Mouse (Mus musculus): Measurements from ENCODE around the gene Pde4d. TPM values are rescaled to one million over a fixed set of nuclear protein-coding genes. Genes with fewer than 3 reads are reported as not detected.

Pde4d gene
- total RNA-seq, 2 experiments from 2014 or later, result 26.1 to 30.2 TPM

- no peak for DNase-seq (ENCODE audit: low spot score in 2 of 2)
Measured at GRCm38 (mm10) chr13:108596938-108597337, 147.2 kb downstream of the Pde4d start.

DNA sequence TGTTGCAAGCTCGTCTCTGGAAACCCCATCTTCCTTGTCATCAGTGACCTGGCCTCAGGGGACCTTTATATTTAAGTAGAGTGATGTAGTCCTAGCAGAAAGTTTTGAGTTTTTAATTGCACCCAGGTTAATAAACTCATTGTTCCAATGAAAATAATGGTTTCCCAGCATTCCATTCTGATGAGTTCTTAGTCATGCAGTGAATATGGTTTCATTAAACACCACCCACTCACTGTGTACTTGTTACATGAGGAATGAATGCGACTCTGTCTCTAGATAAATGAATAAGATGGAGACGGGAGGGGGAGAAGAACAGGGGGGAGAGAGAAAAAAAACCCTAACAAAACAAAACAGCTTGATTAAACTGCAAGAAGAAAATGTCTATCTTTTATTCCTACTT is 148.9 kb downstream of the Pde4d start:
- DNase-seq (ENCODE audit: low spot score in 2 of 2), result no peak

DNA sequence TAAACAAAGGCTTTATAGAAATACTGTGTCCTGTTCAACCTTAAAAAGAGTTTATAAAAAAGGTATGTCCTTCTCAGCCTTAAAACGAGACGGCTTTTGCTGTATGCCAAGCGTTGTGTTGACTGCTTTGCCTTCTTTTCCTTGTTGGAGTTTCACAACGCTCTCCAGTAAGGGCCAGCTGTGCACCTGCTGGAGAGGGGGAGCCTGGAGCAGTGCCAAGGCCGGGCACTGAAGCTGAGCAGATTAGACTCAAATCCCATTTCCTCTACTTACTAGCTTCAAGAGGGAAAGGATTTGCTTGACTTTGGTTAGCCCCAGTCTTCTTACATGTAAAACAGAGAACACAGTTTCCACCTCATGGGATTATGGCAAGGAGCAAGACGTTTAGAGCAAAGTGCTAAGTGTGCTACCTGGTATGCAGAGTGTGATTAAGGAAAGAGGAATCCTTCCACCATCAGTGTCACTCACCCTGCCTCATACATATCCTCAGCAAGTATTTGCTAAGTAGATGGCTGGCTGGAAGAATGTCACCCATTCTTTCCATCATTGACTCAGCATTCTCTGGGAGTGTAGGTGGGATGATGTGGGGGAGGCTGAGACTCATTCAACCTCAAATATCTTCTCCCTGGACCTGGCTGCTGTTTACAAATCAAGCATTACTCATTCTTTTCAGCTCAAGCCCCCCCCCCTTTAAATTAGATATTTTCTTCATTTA is 149.6 kb downstream of the Pde4d start:
- DNase-seq (ENCODE audit: low spot score in 2 of 2), result no peak

- DNase-seq (ENCODE audit: low spot score in 2 of 2), result no peak
Measured at GRCm38 (mm10) chr13:108601021-108601420, 151.3 kb downstream of the Pde4d start.

DNA sequence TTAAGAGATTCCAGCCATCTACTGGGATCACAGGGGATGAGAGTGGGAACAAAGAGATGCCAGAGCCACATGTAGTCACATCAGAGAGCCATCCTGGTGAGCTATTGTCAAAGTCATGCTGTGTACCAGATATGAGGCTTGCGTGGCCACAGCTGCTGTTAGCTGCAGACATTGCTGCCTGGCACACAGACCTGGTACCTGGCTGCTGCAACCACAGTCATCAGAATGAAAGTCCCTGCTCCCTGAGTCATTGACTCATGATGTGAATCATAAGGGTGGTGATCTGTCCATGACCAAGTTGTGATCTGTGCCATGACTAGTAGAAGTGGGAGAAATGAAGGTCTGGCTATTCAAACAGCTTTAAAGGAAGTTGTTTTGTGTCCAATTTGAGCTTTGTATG is 153.8 kb downstream of the Pde4d start:
- no peak for DNase-seq (ENCODE audit: low spot score in 2 of 2)

GRCm38 (mm10) chr13:108604213-108604612 is 154.5 kb downstream of the Pde4d start:
- no peak for DNase-seq (ENCODE audit: low spot score in 2 of 2)

- no peak for DNase-seq (ENCODE audit: low spot score in 2 of 2)
Measured at GRCm38 (mm10) chr13:108618207-108618606, 168.5 kb downstream of the Pde4d start.

DNA sequence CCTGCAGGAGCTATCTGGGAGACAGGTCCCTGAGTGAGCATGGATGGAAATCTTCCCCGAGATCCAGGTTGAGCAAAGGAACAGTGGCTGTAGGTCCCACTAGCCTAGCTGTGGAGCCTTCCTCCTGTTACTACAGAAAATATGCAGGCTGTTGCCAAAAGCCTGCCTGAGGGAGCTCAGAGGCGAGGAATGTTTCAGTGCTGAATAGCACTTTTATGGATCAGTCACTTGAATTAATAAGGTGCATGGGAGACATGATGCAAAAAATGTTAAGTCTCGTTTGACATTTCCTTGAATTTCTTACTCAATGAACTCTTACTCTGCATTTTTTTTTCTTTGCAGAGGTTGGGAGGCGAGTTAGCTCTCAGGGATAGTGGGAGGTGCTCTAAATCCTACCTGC is 172.9 kb downstream of the Pde4d start:
- no peak for DNase-seq (ENCODE audit: low spot score in 2 of 2)

GRCm38 (mm10) chr13:108623929-108624328 is 174.2 kb downstream of the Pde4d start:
- no peak for DNase-seq (ENCODE audit: low spot score in 2 of 2)

DNA sequence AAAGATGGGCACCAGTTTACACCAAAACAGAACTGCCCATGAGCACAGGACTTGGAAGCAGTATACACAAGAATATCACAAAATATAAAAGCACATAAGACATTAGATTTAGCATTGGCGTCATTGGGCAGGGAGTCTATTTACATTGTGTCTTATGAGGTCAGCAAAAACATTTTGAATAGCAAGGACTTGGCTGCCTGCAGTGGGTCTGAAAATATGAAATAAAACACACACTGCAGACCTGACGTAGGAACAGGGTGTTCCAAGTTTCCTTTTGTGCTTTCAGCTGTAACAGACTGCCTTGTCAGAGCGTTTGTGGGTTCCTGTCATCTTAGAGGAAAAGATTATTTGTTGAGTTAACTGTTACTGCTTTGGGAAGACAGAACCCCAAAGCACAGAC is 176.4 kb downstream of the Pde4d start:
- no peak for DNase-seq (ENCODE audit: low spot score in 2 of 2)

GRCm38 (mm10) chr13:108628501-108628900 is 178.8 kb downstream of the Pde4d start:
- DNase-seq (ENCODE audit: low spot score in 2 of 2), result no peak

DNA sequence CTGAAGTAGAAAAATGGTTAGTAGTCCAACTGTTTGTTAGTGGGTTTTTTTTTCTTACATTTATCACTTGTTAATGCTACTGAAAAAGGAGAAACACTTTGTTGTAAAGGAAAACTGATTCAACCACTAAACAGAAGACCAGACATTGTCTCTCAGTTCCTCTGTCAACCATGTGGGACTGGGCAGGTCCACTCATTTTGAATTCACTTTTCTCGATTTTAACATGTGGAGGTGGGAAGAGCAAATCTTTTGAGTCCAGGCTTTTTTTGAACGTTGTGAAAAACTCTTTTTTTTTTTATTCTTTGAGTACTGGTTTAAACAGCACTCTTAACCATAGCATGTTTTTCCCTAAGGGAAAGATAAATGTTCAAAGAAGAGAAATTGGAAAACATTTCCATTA is 180.8 kb downstream of the Pde4d start:
- DNase-seq (ENCODE audit: low spot score in 2 of 2), result no peak

DNA sequence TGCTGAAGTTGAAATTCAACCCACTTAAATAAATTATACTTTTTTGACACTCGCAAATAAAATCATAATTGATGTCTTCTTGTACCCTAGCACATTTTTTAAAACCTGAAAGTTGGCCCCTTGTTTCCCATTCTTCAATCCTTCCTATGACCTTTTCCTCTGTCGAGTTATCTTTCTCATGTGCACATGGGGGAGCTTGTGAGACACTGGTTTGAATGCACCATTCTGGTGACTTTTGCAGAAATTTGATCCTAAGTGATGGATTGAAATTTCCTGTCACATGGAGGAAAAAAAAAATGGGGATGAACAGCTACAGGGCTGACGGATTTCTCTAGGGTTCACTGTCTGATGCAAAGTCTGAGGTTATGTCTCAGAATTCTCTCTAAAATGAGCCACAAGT is 181.5 kb downstream of the Pde4d start:
- no peak for DNase-seq (ENCODE audit: low spot score in 2 of 2)

- DNase-seq (ENCODE audit: low spot score in 2 of 2), result no peak
Measured at GRCm38 (mm10) chr13:108636526-108636925, 186.8 kb downstream of the Pde4d start.

GRCm38 (mm10) chr13:108642259-108642658 is 192.5 kb downstream of the Pde4d start:
- no peak for DNase-seq (ENCODE audit: low spot score in 2 of 2)

DNA sequence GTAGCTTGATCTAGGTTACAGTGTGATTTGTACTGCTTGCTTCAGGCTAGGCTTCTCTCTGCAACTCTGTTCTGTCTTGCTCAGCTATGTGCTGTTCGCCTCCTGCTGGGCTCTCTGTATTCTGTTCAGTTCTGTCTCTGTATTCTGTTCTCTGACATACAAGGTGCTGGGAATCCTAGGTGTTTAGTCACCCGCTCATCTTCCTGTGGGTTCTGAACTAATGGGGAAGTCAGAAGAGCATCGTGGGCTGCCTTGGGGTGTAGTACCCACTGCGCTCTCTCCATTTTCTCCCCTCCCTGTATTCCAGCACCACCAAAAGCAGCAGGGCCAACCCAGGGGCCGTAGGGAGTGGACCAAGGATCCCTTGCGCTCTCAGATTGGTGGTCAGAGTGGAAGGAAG is 197.1 kb downstream of the Pde4d start:
- no peak for DNase-seq (ENCODE audit: low spot score in 2 of 2)

DNA sequence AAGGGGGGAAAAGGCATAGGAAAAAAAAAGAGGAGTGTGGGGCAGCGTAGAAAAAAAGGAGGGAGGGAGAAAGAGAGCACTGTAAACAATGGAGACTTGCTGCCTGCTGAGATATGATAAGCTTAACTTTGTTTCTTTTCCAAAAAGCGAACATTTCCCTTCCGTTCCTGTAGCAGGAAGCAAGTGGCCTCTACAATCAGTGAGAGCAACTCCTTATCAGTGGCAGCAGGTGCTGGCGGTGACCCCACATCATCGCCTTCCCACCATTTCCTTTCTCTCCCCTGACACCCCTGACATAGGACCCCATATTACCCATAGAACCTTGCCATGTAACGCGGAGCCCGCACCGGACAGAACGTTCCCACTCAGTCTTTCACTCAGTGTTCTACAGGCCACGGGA is 197.5 kb downstream of the Pde4d start:
- DNase-seq (ENCODE audit: low spot score in 2 of 2), result no peak

DNA sequence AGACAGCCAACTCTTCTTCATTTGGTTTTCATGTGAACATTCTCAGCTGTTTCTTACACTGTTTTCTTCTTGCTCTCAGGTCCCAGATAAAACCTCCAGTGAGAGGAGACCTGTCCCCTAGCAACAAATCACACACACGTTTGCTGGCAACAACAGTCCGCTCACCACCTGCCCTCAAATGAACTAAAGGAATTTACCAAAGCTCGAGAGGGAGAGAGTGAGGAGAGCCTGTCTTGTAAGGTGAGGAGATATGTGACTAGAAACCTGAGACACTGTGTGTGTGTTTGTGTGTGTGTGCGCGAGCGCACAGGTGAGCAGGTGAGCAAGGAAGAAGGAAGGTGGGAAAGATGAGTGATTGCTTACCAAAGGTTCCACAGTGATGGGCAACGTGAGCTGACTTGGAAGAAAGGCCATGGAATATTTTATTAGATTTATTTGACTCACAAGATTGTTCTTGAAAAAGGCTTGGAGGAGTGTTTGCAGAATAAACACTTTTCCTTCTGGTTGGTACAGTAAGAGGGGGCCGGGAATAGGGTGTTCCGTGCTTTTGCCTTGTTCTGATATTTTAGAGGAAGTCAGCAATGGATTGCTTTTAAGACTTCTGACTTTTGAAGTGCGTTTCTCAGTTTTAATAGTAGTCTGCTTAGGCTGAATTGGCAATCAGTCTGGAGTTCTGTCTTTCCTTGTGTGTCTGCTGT is 204.4 kb downstream of the Pde4d start:
- DNase-seq (ENCODE audit: low spot score in 2 of 2), result no peak

DNA sequence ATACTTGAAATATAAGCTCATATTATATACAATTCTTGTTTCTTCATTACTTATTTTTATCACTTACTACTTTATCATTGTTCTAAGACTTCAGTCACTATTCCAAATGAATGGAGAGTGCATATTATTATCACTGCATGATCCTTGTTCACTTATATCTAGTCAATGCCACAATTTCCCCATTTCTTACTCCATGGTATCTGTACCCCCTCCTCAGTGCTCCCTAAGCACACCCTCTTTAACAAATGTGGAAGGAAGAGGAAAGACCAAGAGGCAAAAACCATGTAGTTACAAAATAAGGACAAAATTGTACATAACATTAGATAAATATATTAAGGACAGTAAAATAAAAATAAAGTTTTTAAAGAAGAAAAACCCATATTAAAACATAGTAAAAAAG is 216.8 kb downstream of the Pde4d start:
- no peak for DNase-seq (ENCODE audit: low spot score in 2 of 2)

- no peak for DNase-seq (ENCODE audit: low spot score in 2 of 2)
Measured at GRCm38 (mm10) chr13:108667077-108667476, 217.3 kb downstream of the Pde4d start.

DNA sequence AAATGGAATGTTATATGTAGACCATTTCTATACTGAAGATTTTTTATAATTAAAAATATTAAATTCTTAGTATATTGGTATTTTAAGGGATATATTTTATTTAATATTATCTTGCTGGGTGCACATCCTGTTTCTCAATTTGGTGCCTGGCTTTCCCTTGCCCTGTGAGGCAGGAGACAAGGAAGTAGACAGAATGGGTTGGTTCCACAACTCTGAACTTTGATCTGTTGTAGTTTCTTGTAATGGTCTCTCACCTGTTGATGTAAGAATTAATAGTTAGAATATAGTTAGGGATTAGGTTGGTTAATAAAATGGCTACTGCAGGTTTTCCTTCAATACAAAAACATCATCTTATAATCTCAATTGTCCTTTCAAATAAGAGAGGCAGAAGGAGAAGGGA is 227.3 kb downstream of the Pde4d start:
- DNase-seq (ENCODE audit: low spot score in 2 of 2), result no peak

DNA sequence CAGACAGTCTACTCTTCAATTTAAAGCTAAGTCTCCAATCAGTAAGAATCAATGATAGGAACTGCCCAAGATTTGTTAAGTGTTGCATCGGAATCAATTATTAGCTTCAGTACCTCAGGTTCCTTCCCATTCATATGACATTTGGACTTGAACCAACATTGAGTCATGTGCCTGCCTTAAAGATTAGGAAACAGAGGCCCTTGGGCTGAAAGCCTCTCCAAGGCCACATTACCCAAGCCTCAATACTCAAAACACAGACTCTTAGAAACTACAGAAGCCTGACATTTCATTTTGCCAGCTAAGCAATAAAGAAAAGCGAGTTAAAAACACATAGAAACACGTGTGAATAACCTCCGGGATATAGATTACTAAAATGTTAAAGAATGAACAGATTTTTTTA is 233.3 kb downstream of the Pde4d start:
- DNase-seq (ENCODE audit: low spot score in 2 of 2), result no peak

DNA sequence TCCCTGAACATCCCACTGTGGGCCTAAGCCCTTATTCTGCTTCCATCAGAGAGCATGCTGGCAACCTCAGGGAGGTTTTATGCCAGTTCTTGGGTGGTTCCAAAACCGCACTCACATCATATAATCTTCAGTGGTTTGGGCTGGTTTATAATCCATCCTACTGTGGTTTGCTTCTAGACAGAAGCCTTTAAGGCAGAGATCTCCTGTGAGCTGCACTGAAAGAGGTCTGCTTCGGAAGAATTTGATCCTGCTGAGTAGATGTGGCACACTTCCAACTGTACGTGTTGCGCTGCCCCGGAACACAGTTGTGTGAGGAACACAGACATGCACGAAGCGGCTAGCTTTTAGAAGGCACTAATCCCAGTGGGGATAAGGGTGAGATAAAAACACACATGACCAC is 236.1 kb downstream of the Pde4d start:
- DNase-seq (ENCODE audit: low spot score in 2 of 2), result no peak

All from adrenal gland, postnatal 4 days (tissue).